ENCODE assay signal across 23 mouse cellular contexts in the genomic region with DNA sequence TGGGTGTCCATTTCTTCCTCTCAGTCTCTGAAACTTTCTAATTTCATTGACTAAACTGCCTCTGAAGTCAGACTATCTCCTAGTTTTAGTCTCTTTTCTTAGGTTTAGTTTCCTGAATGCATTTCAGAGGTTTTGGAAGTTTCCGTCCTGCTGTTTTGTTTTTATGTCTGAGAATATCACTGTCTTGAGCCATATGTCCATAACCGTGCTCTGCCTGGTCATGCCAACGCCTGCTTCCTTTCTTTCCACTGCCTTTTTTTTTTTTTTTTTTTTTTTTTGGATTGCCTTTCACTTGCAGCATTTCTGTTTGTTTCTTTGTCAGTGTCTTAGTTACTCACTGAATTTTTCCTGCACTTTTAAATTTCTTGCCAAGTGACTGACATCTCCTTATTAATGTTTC. TPM values are rescaled to one million over a fixed set of nuclear protein-coding genes. Genes with fewer than 3 reads are reported as not detected.
"Had no signal": no experiment of that assay in that cellular context is flagged by ENCODE, and none has a peak within 500 bp of the region (broad histone marks: within the 10 kb centered on the region; RNA-seq: fewer than 3 reads in every experiment).

No protein-coding gene starts in this region.

- H3K4me2 ChIP-seq: liver, embryonic 15.5 days; midbrain, embryonic 12.5 days; neural tube, embryonic 13.5 days; neural tube, embryonic 15.5 days had no signal

- H3K4me3 ChIP-seq: liver, embryonic 15.5 days; midbrain, embryonic 10.5 days; midbrain, embryonic 12.5 days; myocyte; neural tube, embryonic 13.5 days; neural tube, embryonic 15.5 days had no signal

- H3K9me3 ChIP-seq: liver, embryonic 15.5 days; midbrain, embryonic 10.5 days; midbrain, embryonic 12.5 days; neural tube, embryonic 13.5 days; neural tube, embryonic 15.5 days had no signal

- ATAC-seq: midbrain, embryonic 16.5 days had no signal

- H3K4me1 ChIP-seq: midbrain, embryonic 10.5 days; midbrain, embryonic 12.5 days; neural tube, embryonic 13.5 days; neural tube, embryonic 15.5 days had no signal

- H3K9ac ChIP-seq: liver, embryonic 15.5 days; midbrain, embryonic 12.5 days; neural tube, embryonic 13.5 days; neural tube, embryonic 15.5 days had no signal

- H3K27me3 ChIP-seq: liver, embryonic 15.5 days; midbrain, embryonic 12.5 days; neural tube, embryonic 13.5 days; neural tube, embryonic 15.5 days had no signal

- H3K27ac ChIP-seq: liver, embryonic 15.5 days; midbrain, embryonic 10.5 days; midbrain, embryonic 12.5 days; neural tube, embryonic 13.5 days; neural tube, embryonic 15.5 days had no signal

- DNase-seq: lung, adult 18-20 months; lung, postnatal 10 days; lung, postnatal 36 days; midbrain, embryonic 14.5 days; retina, postnatal 1 day; right cerebral cortex, adult 18-20 months; right cerebral cortex, postnatal 25 days; right cerebral cortex, postnatal 4 days; spleen, adult 18-20 months; thymus, adult 18-20 months; thymus, postnatal 14 days; thymus, postnatal 36 days had no signal

RNA-seq across cellular contexts. Expression of gene Gucy2g, which starts 59.5 kb away (rescaled TPM):
- total RNA-seq: megakaryocyte, adult 5-6 weeks; megakaryocyte-erythroid progenitor cell, adult 5-6 weeks had no signal
- polyA plus RNA-seq: liver, embryonic 15.5 days; midbrain, embryonic 10.5 days; midbrain, embryonic 12.5 days; neural tube, embryonic 11.5 days; neural tube, embryonic 13.5 days; stomach, embryonic 14.5 days had no signal
